Mouse (Mus musculus): Measurements from ENCODE around the gene Apoa1.

The Apoa1 gene

GRCm38 (mm10) chr9:46268343-46268873, 40.0 kb downstream of the Apoa1 start, which contains the start of gene Apoa5:
Gene Apoa5, plus strand, starts transcription at chr9:46268633.
- DNase-seq = no peak

GRCm38 (mm10) chr9:46269125-46269524, 40.7 kb downstream of the Apoa1 start:
- DNase-seq = no peak

GRCm38 (mm10) chr9:46270782-46271181, 42.4 kb downstream of the Apoa1 start:
- no peak for DNase-seq

- no peak for DNase-seq
Observed at GRCm38 (mm10) chr9:46272070-46272469, 43.7 kb downstream of the Apoa1 start.

- peak; percentile 81 for DNase-seq
Observed at GRCm38 (mm10) chr9:46272677-46273454, 44.5 kb downstream of the Apoa1 start, which contains the start of gene Zpr1. Gene Zpr1, plus strand, starts transcription at chr9:46273064.

GRCm38 (mm10) chr9:46274494-46274893, 46.1 kb downstream of the Apoa1 start:
- DNase-seq = no peak

Measured in right cerebral cortex, postnatal 4 days (tissue).